Mouse (Mus musculus) CH12.LX (cell line): ENCODE results near the gene Xpnpep3.

Experiments
- BHLHE40 ChIP-seq: IDR thresholded peaks from 2 replicates; pipeline ENCODE4 v1.6.1; 2011; ENCODE audit warnings: mild to moderate bottlenecking, low read depth, low read length, improper control_type of control experiment
- CHD2 ChIP-seq: IDR thresholded peaks from 2 replicates; pipeline ENCODE4 v1.6.1; 2011; ENCODE audit warnings: low read length, improper control_type of control experiment
- CTCF ChIP-seq, 2 experiments: IDR thresholded peaks in 1 of 2; conservative IDR thresholded peaks in 1 of 2; 2 replicates each; pipeline ENCODE4 v1.5.1; 2011 to 2012; ENCODE audit warnings: low read depth in 2 of 2, low read length in 2 of 2, improper control_type of control experiment in 1 of 2, inconsistent platforms in 1 of 2, mild to moderate bottlenecking in 1 of 2, moderate library complexity in 1 of 2
- ELF1 ChIP-seq: IDR thresholded peaks from 2 replicates; pipeline ENCODE4 v1.6.1; 2014; ENCODE audit warnings: low read depth, mild to moderate bottlenecking, inconsistent platforms, low read length, improper control_type of control experiment
- EP300 ChIP-seq: IDR thresholded peaks from 2 replicates; pipeline ENCODE4 v1.6.1; 2011; ENCODE audit warnings: low read length, improper control_type of control experiment
- GABPA ChIP-seq: IDR thresholded peaks from 2 replicates; pipeline ENCODE4 v1.6.1; 2012; ENCODE audit warnings: low read depth, low read length, improper control_type of control experiment, inconsistent platforms; ENCODE audit not compliant: insufficient replicate concordance
- POLR2A ChIP-seq: IDR thresholded peaks from 2 replicates; pipeline ENCODE4 v1.6.1; 2011; ENCODE audit warnings: low read depth, mild to moderate bottlenecking, improper control_type of control experiment, low read length
- POLR2AphosphoS2 ChIP-seq: IDR thresholded peaks from 2 replicates; pipeline ENCODE4 v1.6.1; 2011; ENCODE audit warnings: low read depth, low read length, improper control_type of control experiment
- USF2 ChIP-seq: conservative IDR thresholded peaks from 2 replicates; pipeline ENCODE4 v1.6.1; 2011; ENCODE audit warnings: low read depth, low read length, improper control_type of control experiment
- ZNF384 ChIP-seq: IDR thresholded peaks from 2 replicates; pipeline ENCODE4 v1.6.1; 2012; ENCODE audit warnings: low read depth, low read length, improper control_type of control experiment, inconsistent platforms

- TF ChIP-seq BHLHE40 = no peak
- TF ChIP-seq CTCF (conservative IDR thresholded peaks at IDR 0.05 in 1 of 2, IDR thresholded peaks at IDR 0.05 in 1 of 2; ENCODE audit: low read depth in 2 of 2, low read length in 2 of 2) = no peak
- no peak for TF ChIP-seq GABPA
- peak; percentile 81 for TF ChIP-seq ELF1
- no peak for TF ChIP-seq ZNF384
- TF ChIP-seq POLR2AphosphoS2 = no peak
- TF ChIP-seq POLR2A = no peak; the same call in 1 of the 2 replicates
- TF ChIP-seq USF2 = no peak
- no peak for TF ChIP-seq CHD2
- TF ChIP-seq EP300 = no peak
These were observed 6.9 kb upstream of the Xpnpep3 start for GRCm38 (mm10) chr15:81392997-81393396.
